Mouse (Mus musculus) spleen, adult 2 months (tissue): ENCODE results near the gene Mtmr2.
A peak's percentile ranks its signal among the peaks of the same experiment; 100 is the strongest.

Experiments used
- CTCF ChIP-seq: fragments of 200-500 bp; IDR thresholded peaks from 2 replicates; pipeline ENCODE4 v1.5.1; 2011; ENCODE audit warnings: mild to moderate bottlenecking, inconsistent platforms; ENCODE audit not compliant: insufficient read depth, insufficient read length, insufficient replicate concordance; ENCODE audit errors: extremely low read depth
- POLR2A ChIP-seq: fragments of 200-500 bp; IDR thresholded peaks from 2 replicates; pipeline ENCODE4 v1.6.1; 2011; ENCODE audit warnings: low read depth, low read length, inconsistent platforms

DNA sequence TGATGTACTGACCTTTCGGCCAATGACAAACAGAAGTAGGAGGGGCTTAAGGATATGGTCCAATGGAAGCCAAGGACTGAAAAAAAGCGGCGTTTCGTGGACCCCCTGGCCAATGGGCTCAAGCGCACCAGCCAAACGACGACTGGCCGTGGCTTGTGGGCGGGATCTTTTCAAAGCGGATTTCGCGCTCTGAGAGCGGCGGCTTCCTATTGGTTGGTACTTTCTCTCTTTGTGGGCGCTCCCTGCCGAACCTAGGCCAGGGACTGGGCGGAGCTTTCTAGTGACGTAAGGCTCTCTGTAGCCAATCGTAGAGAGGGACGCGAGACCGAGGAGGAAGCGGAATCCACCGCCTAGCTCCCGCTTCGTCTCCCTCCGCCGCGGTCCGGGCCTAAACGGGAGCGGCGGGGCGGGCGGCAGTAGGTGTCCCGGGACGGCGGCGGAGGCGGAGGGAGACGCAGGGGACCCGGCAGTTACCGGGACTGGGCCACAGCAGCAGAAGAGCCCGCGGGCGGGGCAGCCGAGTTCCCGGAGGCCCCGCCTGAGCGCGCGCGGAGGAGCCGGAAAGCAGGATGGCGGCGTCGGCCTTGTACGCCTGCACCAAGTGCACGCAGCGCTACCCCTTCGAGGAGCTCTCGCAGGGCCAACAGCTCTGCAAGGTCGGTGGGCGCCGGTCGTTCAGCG, 79.3 kb downstream of the Mtmr2 start, which contains the start of gene Fam76b:
- TF ChIP-seq POLR2A (peak; percentile 37), CTCF (no peak)
